Mouse (Mus musculus) MEL (cell line): ENCODE results near the gene Clmp. TPM values are rescaled to one million over a fixed set of nuclear protein-coding genes. Genes with fewer than 3 reads are reported as not detected.

Source experiments
- DNase-seq: peaks from one replicate; pipeline ENCODE4 v3.0.0; 2011; ENCODE audit warnings: low read depth, low spot score
- H3K27ac ChIP-seq: 2 replicates; pipeline ENCODE4 v1.5.1; 2012; ENCODE audit warnings: low read depth, mild to moderate bottlenecking, control low read depth, low read length, moderate library complexity; ENCODE audit not compliant: control insufficient read depth
- H3K27me3 ChIP-seq, 2 experiments: fragments of 150-350 bp in 1 of 2; sonication (generic) in 1 of 2; 2 replicates each; pipeline ENCODE4 v1.6.1; 2012; ENCODE audit warnings: low read length in 2 of 2, mild to moderate bottlenecking in 2 of 2, improper control_type of control experiment in 1 of 2, moderate library complexity in 1 of 2; ENCODE audit not compliant: insufficient read depth in 2 of 2, control insufficient read depth in 1 of 2
- H3K36me3 ChIP-seq, 2 experiments: 2 replicates each; pipeline ENCODE4 v1.6.1; 2012 to 2014; ENCODE audit warnings: low read length in 2 of 2, improper control_type of control experiment in 1 of 2, inconsistent platforms in 1 of 2, mild to moderate bottlenecking in 1 of 2; ENCODE audit not compliant: insufficient read depth in 2 of 2, control insufficient read depth in 1 of 2
- H3K4me1 ChIP-seq, 2 experiments: fragments of 150-350 bp in 1 of 2; sonication (generic) in 1 of 2; 2 replicates each; pipeline ENCODE4 v1.6.1; 2012; ENCODE audit warnings: low read length in 2 of 2, improper control_type of control experiment in 1 of 2, mild to moderate bottlenecking in 1 of 2; ENCODE audit not compliant: insufficient read depth in 2 of 2, control insufficient read depth in 1 of 2
- H3K4me3 ChIP-seq, 2 experiments: fragments of 150-350 bp in 1 of 2; sonication (generic) in 1 of 2; 2 replicates each; pipeline ENCODE4 v1.5.1; 2012; ENCODE audit warnings: low read depth in 2 of 2, low read length in 2 of 2, mild to moderate bottlenecking in 2 of 2, moderate library complexity in 2 of 2, control low read depth in 1 of 2, improper control_type of control experiment in 1 of 2; ENCODE audit not compliant: control insufficient read depth in 1 of 2, insufficient read depth in 1 of 2
- H3K79me2 ChIP-seq: 2 replicates; pipeline ENCODE4 v1.6.1; 2012; ENCODE audit warnings: mild to moderate bottlenecking, low read length, moderate library complexity; ENCODE audit not compliant: control insufficient read depth, poor library complexity, insufficient read depth
- H3K9ac ChIP-seq: 2 replicates; pipeline ENCODE4 v1.6.1; 2012; ENCODE audit warnings: low read depth, mild to moderate bottlenecking, control low read depth, low read length, moderate library complexity; ENCODE audit not compliant: control insufficient read depth, poor library complexity, severe bottlenecking
- H3K9me3 ChIP-seq: fragments of 150-350 bp; sonication (generic); replicated peaks from 2 replicates; pipeline ENCODE4 v1.6.1; 2012; ENCODE audit warnings: mild to moderate bottlenecking, low read length, improper control_type of control experiment, moderate library complexity; ENCODE audit not compliant: insufficient read depth
- BHLHE40 ChIP-seq: IDR thresholded peaks from 2 replicates; pipeline ENCODE4 v1.6.1; 2012; ENCODE audit warnings: low read depth, mild to moderate bottlenecking, inconsistent platforms, low read length, improper control_type of control experiment, borderline replicate concordance
- CHD2 ChIP-seq: IDR thresholded peaks from 2 replicates; pipeline ENCODE4 v1.6.1; 2011; ENCODE audit warnings: low read length, improper control_type of control experiment
- E2F4 ChIP-seq: IDR thresholded peaks from 2 replicates; pipeline ENCODE4 v1.6.1; 2011; ENCODE audit warnings: low read depth, low read length, improper control_type of control experiment, borderline replicate concordance
- KAT2A ChIP-seq: conservative IDR thresholded peaks from 2 replicates; pipeline ENCODE4 v1.6.1; 2012; ENCODE audit warnings: low read depth, low read length, improper control_type of control experiment, inconsistent platforms
- MAX ChIP-seq: IDR thresholded peaks from 2 replicates; pipeline ENCODE4 v1.6.1; 2011; ENCODE audit warnings: low read length, improper control_type of control experiment
- MYB ChIP-seq: IDR thresholded peaks from 2 replicates; pipeline ENCODE4 v1.6.1; 2011; ENCODE audit warnings: mild to moderate bottlenecking, low read depth, low read length, improper control_type of control experiment
- MYC ChIP-seq: IDR thresholded peaks from 2 replicates; pipeline ENCODE4 v1.6.1; 2011; ENCODE audit warnings: low read depth, mild to moderate bottlenecking, low read length, improper control_type of control experiment, moderate library complexity
- NELFE ChIP-seq: IDR thresholded peaks from 2 replicates; pipeline ENCODE4 v1.6.1; 2011; ENCODE audit warnings: low read depth, low read length, improper control_type of control experiment
- NRF1 ChIP-seq: IDR thresholded peaks from 2 replicates; pipeline ENCODE4 v1.6.1; 2014; ENCODE audit warnings: low read depth, mild to moderate bottlenecking, inconsistent platforms, low read length, improper control_type of control experiment, moderate library complexity; ENCODE audit not compliant: poor library complexity, insufficient read depth, severe bottlenecking
- POLR2A ChIP-seq, 2 experiments: IDR thresholded peaks; 2 replicates each; pipeline ENCODE4 v1.6.1; 2011 to 2012; ENCODE audit warnings: low read length in 2 of 2, mild to moderate bottlenecking in 2 of 2, control low read depth in 1 of 2, improper control_type of control experiment in 1 of 2, low read depth in 1 of 2, moderate library complexity in 1 of 2; ENCODE audit not compliant: control insufficient read depth in 1 of 2, insufficient read depth in 1 of 2, poor library complexity in 1 of 2
- POLR2AphosphoS2 ChIP-seq: IDR thresholded peaks from 2 replicates; pipeline ENCODE4 v1.6.1; 2011; ENCODE audit warnings: low read length, improper control_type of control experiment
- TBP ChIP-seq: IDR thresholded peaks from 2 replicates; pipeline ENCODE4 v1.8.0; 2011; ENCODE audit warnings: low read depth, low read length, improper control_type of control experiment
- USF2 ChIP-seq, 2 experiments: IDR thresholded peaks; 2 replicates each; pipeline ENCODE4 v1.6.1; 2011 to 2012; ENCODE audit warnings: improper control_type of control experiment in 2 of 2, low read length in 2 of 2, borderline replicate concordance in 1 of 2, inconsistent platforms in 1 of 2, low read depth in 1 of 2, mild to moderate bottlenecking in 1 of 2; ENCODE audit not compliant: insufficient read depth in 1 of 2
- ZC3H11A ChIP-seq: IDR thresholded peaks from 2 replicates; pipeline ENCODE4 v1.6.1; 2012; ENCODE audit warnings: low read depth, mild to moderate bottlenecking, inconsistent platforms, low read length, improper control_type of control experiment
- ZNF384 ChIP-seq: IDR thresholded peaks from 2 replicates; pipeline ENCODE4 v1.6.1; 2012; ENCODE audit warnings: low read depth, mild to moderate bottlenecking, inconsistent platforms, low read length, improper control_type of control experiment
- polyA plus RNA-seq, 2 experiments: library from polyadenylated mRNA; stranded (reverse) in 1 of 2; unstranded in 1 of 2; fragments of >175 nt in 1 of 2; fragments of >200 nt in 1 of 2; gene quantifications; 2 replicates each; pipeline versions ENCODE4 v1.2.1 to v1.2.4; 2012; ENCODE audit warnings: low replicate concordance in 2 of 2, low read depth in 1 of 2; ENCODE audit not compliant: insufficient read length in 2 of 2, insufficient read depth in 1 of 2, missing spikeins in 1 of 2
- total RNA-seq: library from RNA; depleted of rRNA; stranded (reverse); fragments of 300-350 nt; gene quantifications from 2 replicates; pipeline ENCODE4 v1.2.3, GENCODE M21; 2012

Gene Clmp
- total and polyA plus RNA-seq, 3 experiments: not detected

- Histone ChIP-seq H3K4me1 (no peaks in the 10 kb centered on the region), H3K9ac (no peak overlapping the region), H3K9me3 (no peaks in the 10 kb centered on the region), H3K27me3 (no peaks in the 10 kb centered on the region), H3K27ac (no peak overlapping the region), H3K36me3 (no peaks in the 10 kb centered on the region), H3K79me2 (no peaks in the 10 kb centered on the region), H3K4me3 (no peak overlapping the region)
- no peak for DNase-seq
- TF ChIP-seq ZC3H11A (no peak), CHD2 (no peak), POLR2AphosphoS2 (no peak), ZNF384 (no peak), NELFE (no peak), MYB (no peak), TBP (no peak), NRF1 (no peak), MAX (no peak)
Observed at GRCm38 (mm10) chr9:40639536-40640187, 46.1 kb upstream of the Clmp start.

DNA sequence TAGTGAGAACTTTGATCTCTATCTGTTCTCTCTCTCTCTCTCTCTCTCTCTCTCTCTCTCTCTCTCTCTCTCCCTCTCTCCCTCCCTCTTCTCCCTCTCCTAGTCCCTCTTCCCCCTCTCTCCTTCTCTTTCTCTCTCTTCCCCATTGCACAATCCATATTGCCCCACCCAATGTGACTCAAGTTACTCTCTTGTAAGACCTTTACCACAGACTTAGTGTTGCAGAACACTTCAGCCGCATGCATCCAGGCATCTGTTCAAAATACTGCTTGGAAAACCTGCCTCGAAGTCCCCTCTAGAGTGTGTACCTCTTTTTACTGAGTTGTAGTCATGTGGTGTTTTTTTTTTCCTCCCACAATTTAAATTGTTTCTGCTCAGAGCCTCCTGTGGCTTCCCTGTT is 44.4 kb upstream of the Clmp start:
- no peaks in the 10 kb centered on the region for H3K36me3 ChIP-seq
- H3K79me2 ChIP-seq: no peaks in the 10 kb centered on the region
- no peaks in the 10 kb centered on the region for H3K27me3 ChIP-seq
- no peak overlapping the region for H3K9ac ChIP-seq
- H3K4me1 ChIP-seq: no peaks in the 10 kb centered on the region
- no peak overlapping the region for H3K4me3 ChIP-seq
- no peaks in the 10 kb centered on the region for H3K9me3 ChIP-seq
- H3K27ac ChIP-seq: no peak overlapping the region
- no peak for DNase-seq
- no peak for TF ChIP-seq KAT2A
- TF ChIP-seq NELFE: no peak
- no peak for TF ChIP-seq BHLHE40
- TF ChIP-seq MYC: no peak
- TF ChIP-seq USF2 (IDR thresholded peaks at IDR 0.05; ENCODE audit: borderline replicate concordance in 1 of 2, insufficient read depth in 1 of 2, low read depth in 1 of 2, low read length in 2 of 2): no peak
- TF ChIP-seq E2F4: no peak
- no peak for TF ChIP-seq POLR2A (IDR thresholded peaks at IDR 0.05; ENCODE audit: control insufficient read depth in 1 of 2, insufficient read depth in 1 of 2, low read depth in 1 of 2, low read length in 2 of 2, poor library complexity in 1 of 2)
